Mouse (Mus musculus): ENCODE results near the gene Adad1.

Adad1 gene

GRCm38 (mm10) chr3:37063406-37063805 lies at the start of gene Adad1:
TSS of gene Adad1 (plus strand) at chr3:37063527.
- in situ Hi-C loops (cut with MboI, MseI) = no loop called here

- in situ Hi-C loops (cut with MboI, MseI) = no loop called here
Observed at GRCm38 (mm10) chr3:37037979-37038378, 25.3 kb upstream of the Adad1 start.

- in situ Hi-C loops (cut with MboI, MseI) = no loop called here
Observed at GRCm38 (mm10) chr3:37039811-37040210, 23.5 kb upstream of the Adad1 start.

- in situ Hi-C loops (cut with MboI, MseI) = no loop called here
Observed at GRCm38 (mm10) chr3:37051491-37051890, 11.8 kb upstream of the Adad1 start.

- in situ Hi-C loops (cut with MboI, MseI) = loop anchor here (5.0 kb wide), 1 partner anchor 129 kb away; no protein-coding TSS in a partner anchor
Observed at GRCm38 (mm10) chr3:37073211-37073610, 9.9 kb downstream of the Adad1 start.

- in situ Hi-C loops (cut with MboI, MseI) = no loop called here
Observed at GRCm38 (mm10) chr3:37084860-37085259, 21.5 kb downstream of the Adad1 start.

GRCm38 (mm10) chr3:37090721-37091120 lies 27.4 kb downstream of the Adad1 start:
- in situ Hi-C loops (cut with MboI, MseI) = no loop called here

- in situ Hi-C loops (cut with MboI, MseI) = no loop called here
Observed at GRCm38 (mm10) chr3:37125655-37126054, 62.3 kb downstream of the Adad1 start, which contains the start of gene Il2. TSS of gene Il2 (minus strand) at chr3:37125959.

GRCm38 (mm10) chr3:37126162-37126561 lies 62.8 kb downstream of the Adad1 start:
- in situ Hi-C loops (cut with MboI, MseI) = no loop called here

GRCm38 (mm10) chr3:37128269-37128668 lies 64.9 kb downstream of the Adad1 start:
- in situ Hi-C loops (cut with MboI, MseI) = no loop called here

GRCm38 (mm10) chr3:37129063-37129462 lies 65.7 kb downstream of the Adad1 start:
- in situ Hi-C loops (cut with MboI, MseI) = no loop called here

GRCm38 (mm10) chr3:37137231-37137630 lies 73.9 kb downstream of the Adad1 start:
- in situ Hi-C loops (cut with MboI, MseI) = no loop called here

- in situ Hi-C loops (cut with MboI, MseI) = no loop called here
Observed at GRCm38 (mm10) chr3:37139192-37139591, 75.9 kb downstream of the Adad1 start.

GRCm38 (mm10) chr3:37140168-37140906 lies 77.0 kb downstream of the Adad1 start:
- in situ Hi-C loops (cut with MboI, MseI) = no loop called here

- in situ Hi-C loops (cut with MboI, MseI) = no loop called here
Observed at GRCm38 (mm10) chr3:37141827-37142226, 78.5 kb downstream of the Adad1 start.

- in situ Hi-C loops (cut with MboI, MseI) = no loop called here
Observed at GRCm38 (mm10) chr3:37144979-37145378, 81.7 kb downstream of the Adad1 start.

GRCm38 (mm10) chr3:37146406-37146805 lies 83.1 kb downstream of the Adad1 start:
- in situ Hi-C loops (cut with MboI, MseI) = no loop called here

GRCm38 (mm10) chr3:37146810-37147209 lies 83.5 kb downstream of the Adad1 start:
- in situ Hi-C loops (cut with MboI, MseI) = no loop called here

GRCm38 (mm10) chr3:37152274-37152673 lies 88.9 kb downstream of the Adad1 start:
- in situ Hi-C loops (cut with MboI, MseI) = no loop called here

- in situ Hi-C loops (cut with MboI, MseI) = no loop called here
Observed at GRCm38 (mm10) chr3:37153004-37153403, 89.7 kb downstream of the Adad1 start.

- in situ Hi-C loops (cut with MboI, MseI) = no loop called here
Observed at GRCm38 (mm10) chr3:37154396-37154795, 91.1 kb downstream of the Adad1 start.

GRCm38 (mm10) chr3:37157082-37157481 lies 93.8 kb downstream of the Adad1 start:
- in situ Hi-C loops (cut with MboI, MseI) = no loop called here

- in situ Hi-C loops (cut with MboI, MseI) = no loop called here
Observed at GRCm38 (mm10) chr3:37158246-37158645, 94.9 kb downstream of the Adad1 start.

GRCm38 (mm10) chr3:37161096-37161495 lies 97.8 kb downstream of the Adad1 start:
- in situ Hi-C loops (cut with MboI, MseI) = loop anchor here (5.0 kb wide), 1 partner anchor 41 kb away; no protein-coding TSS in a partner anchor
